Mouse (Mus musculus) forelimb bud, embryonic 11.5 days (tissue): ENCODE data around the gene Rnf38.

ENCODE experiments used
- DNase-seq: peaks from one replicate; pipeline ENCODE4 v3.0.0-alpha.2; 2012; ENCODE audit warnings: low read depth, low spot score

Gene Rnf38

DNA sequence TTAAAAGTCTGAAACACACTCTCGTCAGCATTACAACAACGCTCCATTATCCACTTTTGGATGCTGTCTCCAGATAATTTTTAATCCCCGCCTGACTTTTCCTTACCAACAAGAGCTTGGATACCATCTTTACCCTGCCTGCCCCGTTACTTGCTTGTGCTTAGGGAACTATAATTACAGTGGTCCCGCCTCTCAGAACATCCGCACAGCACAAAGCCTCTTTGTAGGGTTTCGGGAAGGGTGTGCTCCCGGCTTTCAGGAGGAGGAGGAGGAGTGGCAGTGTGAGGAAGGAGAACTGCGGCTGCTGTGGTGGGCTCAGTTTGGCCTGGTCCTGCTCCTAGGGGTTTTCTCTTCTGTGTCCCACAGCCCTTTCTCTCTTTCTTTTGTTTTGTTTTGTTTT lies 9.4 kb downstream of the Rnf38 start:
- DNase-seq = no peak

DNA sequence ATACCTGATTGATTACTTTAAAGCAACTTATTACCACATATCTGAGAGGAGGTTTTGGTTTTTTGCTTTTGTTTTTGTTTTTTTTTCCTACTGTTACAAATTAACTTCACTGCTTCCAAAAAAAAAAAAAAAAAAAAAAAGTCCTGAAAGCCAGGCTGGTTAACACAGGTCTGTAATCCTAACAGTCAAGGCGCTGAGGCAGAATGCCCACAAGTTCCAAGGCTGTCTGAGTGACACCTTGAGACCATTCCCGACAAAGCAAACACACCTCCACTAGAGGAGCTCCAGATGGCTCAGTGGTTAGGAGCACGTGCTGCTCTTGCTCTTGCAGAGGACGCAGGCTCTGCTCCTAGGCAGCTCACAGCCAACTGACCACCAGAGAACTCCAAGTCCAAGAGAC lies 10.1 kb downstream of the Rnf38 start:
- no peak for DNase-seq

DNA sequence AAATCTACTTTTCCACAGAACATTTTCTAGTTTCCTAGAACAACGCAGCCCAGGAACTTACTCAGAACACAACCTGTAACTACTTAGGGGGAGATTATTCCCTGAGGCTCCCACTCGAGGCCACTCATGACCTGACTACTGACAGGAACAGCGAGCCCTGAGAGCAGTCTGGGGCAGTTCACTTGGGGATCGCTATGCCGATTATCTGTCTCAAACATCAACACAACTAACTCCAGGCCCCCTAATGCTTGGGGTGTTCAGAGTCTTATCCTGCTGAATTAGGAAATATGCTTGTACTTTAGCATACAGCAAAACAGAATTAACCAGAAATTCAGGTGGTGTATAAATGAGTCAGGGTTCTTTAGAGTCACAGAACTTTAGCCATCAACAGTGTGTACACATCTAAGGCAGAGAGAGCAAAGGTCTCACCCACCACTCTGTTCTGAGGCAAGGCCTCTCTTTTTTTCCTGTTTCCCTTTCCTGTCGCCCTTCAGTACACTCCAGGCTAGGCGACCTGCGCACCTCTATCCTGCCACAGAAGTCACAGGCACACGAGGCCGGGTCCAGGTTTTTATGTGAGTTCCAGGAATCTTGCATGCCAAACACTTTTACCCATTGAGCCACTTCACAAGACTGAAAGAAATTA lies 16.7 kb downstream of the Rnf38 start:
- DNase-seq = no peak

DNA sequence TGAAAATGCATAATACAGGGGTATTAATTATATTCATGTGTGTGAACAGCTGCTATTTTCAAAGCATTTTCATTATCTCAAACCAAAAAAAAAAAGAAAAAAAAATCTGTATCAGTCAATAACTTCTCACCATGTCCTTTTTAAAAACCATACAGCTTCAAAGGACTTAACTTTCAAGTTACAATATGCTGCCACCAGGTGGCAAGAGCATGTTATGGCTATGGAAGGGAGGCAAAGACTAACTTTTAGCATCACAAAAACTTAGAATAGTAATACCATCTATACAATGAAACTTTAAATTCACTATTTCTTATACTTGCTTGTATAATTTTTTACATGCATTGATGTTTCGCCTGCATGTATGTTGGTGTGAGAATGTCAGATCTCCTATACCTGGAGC lies 33.6 kb downstream of the Rnf38 start:
- DNase-seq = no peak

DNA sequence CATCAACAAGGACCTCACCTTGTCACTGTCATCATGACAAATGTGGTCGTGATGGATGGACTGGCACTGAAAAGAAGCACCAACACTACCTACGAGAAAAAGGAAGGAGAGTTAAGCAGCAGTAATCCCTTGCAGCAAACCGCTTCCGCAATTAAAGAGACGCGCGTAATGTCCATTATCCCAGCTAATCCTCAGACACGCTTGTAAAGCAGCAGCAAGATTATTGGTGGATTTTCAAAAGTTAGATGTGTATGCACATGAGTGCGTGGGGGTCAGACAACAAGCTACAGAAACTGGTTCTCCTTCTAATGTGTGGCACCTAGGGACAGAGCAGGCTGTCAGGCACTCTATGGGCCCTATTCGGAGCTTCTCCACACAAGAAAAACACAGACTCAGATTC lies 46.2 kb downstream of the Rnf38 start:
- DNase-seq = no peak

DNA sequence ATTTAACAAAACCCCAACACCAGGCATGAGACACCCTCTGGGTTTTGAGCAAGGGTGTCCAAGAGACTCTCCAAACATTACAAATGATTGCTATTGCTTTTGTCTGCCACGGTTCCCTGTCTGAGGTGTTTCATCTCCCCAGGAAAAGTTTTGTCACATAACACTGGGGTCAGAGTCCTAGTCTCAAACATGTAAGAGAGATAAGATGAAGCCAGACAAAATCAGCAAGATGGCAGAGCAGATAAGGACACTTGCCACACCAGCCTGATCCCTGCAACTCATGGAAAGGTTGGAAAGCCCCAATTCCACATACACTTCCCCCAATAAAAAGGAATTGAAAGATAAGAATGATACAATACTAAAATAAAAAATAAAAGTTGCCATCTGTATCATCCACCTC lies 49.7 kb downstream of the Rnf38 start:
- DNase-seq = no peak

DNA sequence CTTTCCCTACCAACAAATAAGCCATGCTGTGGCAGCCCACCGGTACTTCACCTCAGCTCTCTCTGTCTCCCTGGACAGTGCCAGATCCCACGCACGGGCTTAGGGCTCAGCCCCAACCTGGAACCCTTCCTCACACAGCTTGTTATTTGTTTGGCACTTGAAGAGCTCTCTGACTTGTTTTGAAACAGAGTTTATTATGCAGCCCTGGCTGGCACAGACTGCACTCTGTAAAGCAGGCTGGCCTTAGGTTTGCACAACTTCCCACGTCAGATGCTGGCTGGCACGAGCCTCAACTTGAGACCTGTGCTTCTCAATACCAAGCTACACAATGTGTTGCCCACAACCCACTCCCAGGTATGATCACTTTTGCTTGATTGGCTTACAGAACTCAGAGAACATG lies 53.8 kb downstream of the Rnf38 start:
- no peak for DNase-seq

DNA sequence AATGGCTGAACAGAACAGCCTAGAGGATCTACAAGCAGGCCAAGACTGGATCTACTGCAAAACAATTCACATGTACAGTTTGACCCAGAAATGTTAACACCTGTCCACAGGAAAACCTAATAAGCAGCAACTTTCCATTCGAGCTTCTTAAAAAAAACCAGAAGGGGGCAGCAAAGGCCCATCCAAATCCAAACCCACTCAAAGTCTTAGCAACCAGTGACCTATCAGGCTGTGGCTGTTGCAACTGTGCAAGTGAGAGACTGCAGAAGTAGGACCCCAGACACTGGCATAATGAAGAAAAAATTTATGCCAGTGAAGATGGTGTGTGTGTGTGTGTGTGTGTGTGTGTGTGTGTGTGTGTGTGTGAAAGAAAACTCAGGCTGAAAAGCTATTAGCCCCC lies 60.4 kb downstream of the Rnf38 start:
- peak; percentile 77 for DNase-seq

DNA sequence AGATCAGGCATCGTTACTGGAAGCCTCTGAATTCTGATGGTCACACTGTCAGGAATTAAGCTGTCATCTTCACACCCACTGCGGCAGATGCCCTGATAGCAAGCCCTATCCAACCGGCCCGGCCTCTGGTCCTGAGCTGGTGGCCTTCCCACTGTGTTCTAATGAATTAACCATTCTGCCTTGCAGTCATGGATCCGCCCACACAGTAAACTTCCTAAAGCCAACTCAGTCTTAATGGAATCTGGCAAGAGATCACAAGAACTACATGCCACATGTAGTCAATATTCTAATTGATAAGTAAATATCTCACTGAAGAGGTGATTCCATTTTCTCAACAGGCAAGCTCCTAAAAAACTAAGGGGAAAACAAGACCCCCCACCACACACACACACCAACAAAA lies 60.9 kb downstream of the Rnf38 start:
- DNase-seq = no peak

DNA sequence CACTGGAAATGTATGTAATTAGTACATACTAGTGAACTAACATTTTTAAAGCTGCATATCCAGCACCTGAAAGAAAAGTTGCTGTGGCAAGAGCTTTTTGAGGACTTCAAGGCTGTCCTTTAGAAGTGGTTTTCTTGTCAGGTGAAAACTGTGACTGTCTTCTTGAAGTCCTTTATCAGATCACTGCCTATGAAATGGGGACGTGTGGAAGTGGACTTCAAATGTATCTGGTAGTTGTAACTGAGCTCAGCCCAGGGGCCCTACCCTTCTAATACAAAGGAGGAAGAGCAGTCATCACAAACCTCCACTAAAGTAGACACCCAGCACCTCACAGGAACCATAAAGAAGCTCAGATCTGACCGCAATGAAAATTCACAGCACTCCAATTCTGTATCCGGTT lies 63.7 kb downstream of the Rnf38 start:
- DNase-seq = no peak

DNA sequence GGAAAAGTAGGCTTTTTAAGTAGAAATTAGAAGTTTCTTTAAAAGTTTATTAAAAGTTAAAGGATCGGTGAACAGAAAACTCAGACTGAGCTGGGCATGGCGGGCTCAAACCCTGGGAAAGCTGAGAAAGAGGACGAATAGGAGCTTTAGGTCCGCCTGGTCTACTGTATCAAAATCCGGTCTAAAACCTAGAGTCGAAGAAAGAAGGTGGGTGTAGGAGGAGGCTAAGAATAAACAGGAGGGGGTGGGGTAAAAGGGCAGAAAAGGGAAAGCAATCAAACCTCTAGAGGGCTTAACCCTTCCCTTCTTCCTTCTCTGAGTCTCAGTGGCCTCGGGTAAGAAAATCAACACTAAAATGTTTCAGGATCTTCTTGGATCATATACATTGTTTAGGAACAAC lies 64.8 kb downstream of the Rnf38 start:
- DNase-seq = no peak

DNA sequence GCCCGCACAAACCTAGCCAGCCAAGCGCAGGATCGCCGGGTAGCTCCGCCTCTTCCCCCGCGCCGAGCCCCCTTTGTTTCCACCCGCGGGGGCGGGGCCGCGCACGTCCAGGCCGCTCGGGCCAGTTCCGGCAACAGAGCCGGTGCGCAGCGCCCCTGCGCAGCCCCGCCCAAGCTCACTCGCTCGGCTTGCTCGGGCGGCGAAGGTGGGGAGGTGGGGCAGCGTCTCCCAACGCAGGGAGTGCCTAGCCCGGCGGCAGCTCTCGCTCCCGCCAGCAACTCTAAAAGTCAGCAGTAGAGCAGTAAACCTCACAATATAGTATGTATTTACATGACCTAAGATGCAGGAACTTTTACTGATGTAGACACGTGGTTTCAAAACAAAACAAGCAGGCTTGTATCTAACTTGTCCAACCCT lies 65.3 kb downstream of the Rnf38 start:
- peak; percentile 97 for DNase-seq

DNA sequence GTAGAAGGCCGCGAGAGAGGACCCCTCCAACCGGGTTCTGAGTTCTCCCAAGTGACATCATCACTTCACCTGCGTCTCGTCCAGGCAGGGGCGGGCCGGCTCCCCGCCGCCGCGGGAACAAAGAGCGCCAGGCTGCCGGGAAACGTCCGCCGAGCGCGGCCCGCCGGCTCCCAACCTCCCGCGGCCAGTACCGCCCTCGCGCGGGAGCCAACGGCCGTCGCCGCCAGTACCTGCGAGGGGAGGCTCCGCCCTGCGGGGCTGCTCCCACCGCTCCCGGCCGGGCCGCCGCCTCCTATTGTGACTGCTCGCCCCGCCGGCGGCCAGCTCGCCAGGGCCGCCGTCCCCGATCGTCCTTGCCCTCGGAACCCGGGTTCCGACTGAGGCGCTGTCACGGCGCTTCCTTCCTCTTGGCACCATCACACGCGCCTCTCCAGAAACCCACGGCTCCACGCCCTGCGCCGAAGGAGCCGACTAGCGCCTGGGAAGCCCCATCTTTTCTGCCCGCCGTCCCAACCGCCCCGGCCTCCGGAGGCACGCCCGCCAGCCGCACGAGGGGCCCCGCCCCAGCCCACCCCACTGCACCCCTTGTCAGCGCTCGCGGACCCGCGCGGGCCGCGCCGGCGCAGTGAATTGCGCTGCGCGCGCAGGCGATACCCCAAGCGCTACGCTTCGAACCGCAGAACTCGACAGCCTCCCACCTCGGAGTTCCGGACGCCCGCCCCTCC lies 66.0 kb downstream of the Rnf38 start:
- peak; percentile 99 for DNase-seq

DNA sequence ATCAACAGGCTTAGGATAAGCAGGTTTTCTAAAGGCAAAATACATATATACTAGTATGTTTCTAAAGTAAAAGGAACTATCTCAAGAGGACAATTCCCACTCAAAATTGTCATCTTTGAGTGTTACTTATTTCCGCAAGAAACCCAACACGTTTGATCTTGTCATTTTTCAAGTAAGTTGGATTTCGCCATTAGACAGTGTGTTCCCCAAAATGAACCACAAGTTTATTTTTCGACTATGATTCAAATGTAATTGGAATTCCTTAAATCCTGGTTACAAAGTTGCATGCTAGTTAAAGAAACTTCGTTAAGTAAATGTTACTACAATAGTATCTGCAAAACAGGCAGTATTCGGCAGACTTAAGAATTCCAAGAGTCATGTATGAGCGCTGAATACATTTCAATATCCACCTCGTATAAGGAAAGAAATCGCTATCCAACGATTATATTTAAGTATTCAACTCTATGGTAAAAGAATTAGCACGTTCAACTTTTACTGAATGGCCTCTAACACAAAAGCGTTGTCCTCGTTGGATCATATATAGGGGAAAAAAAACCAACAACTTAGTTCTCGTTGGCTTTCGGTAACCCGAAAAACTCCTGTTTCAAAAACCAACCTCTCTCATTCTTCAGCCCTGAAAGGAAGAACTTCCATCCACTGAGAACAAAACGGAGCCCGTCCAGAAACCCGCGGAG lies 66.7 kb downstream of the Rnf38 start:
- no peak for DNase-seq

DNA sequence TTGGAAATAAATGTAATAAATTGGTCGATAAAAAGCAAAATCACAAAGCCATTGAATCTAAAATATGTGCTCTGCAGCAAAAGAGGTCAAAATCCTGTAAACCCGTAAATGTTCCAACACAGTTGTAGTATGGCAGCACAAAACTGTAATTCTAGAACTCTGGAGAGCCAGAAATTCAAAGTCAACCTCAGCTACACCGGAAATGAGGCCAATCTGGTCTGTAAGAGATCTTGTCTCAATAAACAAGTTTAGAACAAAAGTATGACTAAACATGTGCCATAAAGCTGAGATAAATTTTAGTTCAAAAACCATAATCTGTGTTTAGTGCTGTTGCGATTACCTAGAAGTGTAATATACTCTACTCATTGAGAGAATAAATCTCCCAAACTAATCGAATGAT lies 69.0 kb downstream of the Rnf38 start:
- DNase-seq = no peak

DNA sequence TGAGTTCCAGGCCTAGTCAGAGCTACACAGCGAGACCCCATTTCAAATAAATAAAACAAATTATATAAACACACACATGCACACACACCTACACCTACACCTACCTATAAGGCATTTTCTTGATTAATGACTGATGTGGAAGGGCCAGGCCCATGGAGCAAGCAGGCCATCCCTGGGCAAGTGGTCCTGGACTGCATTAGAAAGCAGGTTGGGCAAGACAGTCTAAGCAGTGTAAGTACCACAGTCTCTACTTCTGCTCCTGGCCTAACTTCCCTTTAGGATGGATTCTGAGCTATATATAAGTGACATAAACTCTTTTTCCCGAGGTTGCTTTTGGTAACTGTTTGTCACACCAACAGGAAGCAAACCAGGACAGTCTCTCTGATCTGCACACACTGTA lies 70.6 kb downstream of the Rnf38 start:
- DNase-seq = no peak

DNA sequence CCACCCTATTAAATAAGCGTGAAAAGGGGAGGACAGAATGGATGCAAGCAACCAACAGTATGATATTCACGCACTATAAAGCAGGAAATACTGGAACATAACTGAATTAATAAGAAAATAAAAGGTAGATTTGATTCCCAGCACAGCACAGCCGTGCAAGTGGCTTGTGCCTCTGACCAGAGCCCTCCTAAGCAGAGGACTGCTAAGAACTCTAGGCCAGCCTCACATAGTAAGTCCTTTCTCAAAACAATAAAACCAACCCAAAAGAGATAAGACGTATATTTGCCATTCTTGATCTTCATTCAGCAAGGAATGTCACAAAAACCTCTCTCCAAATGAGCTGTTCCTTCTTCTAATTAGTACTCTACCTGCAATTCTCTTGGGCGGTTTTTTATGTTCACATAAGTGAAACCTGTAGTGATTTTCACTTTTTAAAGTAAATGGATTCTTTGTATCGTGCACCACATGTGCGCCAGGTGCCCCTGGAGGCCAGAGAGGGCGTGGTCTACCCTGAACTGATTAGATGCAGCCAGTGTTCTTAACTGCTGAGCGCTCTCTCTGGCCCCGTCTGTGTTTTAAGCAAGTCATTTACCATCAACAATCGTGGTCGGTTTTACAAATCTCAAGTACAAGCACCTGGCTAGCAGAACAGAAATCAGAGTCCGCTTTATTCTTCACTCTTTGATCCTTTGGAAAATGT lies 72.4 kb downstream of the Rnf38 start:
- peak; percentile 39 for DNase-seq

DNA sequence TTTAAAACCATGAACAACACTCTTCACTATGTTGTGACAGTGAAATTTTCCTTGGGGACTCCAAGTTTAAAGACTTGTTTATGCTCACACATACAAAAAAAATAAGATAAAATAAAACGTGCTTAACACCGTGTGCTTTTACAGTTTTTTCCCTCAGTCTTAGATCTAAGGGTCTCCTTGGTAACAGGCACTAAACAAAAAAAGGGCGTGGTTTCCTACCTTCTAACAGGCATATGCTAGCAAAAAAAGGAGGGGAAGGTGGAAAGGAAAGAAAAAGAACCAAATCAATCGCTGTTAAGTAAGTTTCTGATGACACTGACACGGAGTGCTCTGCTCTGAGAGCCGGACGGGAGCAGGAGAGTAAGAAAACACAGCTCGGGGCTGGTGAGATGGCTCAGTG lies 73.8 kb downstream of the Rnf38 start:
- no peak for DNase-seq

DNA sequence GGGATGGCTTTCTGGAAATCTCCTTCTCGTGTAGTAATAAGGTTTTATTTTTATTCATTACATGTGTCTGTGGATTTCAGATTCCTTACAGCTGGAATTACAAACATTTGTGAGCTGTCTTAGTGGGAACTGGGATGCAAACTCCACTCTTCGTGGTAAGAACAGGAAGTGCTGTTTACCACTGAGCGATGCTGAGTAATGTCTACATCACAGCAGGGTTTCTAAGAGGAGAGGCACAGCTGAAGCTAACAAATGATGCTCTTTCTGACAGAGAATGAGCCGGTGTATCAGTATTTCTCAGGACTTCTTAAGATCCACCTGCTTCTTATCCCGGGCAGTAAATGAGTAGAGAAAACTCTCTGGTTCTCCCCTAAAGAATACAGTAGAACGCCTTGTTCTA lies 77.1 kb downstream of the Rnf38 start:
- DNase-seq = no peak

DNA sequence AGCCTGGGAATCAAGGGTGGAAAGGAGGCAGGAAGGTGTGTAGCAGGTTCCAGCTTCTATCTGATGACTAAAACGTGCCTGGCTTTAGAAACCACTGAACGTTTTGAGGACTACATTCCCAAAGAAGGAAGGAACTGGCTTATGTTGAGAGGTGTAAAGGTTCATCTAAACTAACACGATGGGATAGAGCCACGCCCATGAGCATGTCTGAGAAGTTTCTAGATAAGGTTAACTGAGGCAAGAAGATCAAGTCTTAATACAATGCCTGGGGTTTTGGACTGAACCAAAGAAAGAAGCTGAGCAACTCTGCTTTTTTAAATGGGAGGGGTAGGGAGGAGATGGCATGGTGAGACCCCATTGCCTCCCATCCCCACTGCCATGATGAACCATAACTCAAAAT lies 78.7 kb downstream of the Rnf38 start:
- no peak for DNase-seq

DNA sequence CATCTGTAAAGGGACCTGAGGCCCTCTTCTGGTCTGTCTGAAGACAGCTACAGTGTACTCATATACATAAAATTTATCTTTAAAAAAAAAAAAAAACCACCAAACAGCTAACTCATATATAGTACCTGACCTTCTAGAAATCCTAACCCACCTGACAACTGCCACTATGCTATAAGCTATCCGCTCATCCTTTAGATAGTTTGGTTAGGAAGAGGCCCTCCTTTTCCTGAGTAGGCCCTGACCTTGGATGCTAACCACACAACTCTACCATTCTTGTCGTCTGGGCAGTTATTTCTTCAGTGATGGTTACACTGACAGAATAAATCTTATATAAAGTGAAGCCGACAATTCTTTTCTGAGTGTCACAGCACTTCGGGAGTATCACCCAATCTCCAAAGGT lies 80.7 kb downstream of the Rnf38 start:
- DNase-seq = no peak

DNA sequence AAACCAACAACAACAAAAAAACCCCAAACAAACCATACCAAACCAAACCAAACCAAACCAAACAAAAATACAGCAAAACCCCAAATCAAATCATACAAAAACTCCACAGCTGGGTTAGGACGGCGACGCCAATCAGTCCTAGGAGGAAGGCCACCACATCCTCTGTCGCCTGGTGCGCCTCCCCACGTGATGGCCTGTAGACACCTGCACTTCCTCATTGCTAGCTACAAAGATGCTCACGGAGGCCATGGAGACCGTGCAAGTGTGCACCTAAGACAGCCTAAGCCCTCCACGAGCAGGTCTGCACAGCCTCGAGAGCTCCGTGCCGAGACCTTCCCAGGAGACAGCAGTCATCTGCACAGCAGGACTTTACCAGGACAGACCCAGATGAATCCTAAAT lies 106.8 kb downstream of the Rnf38 start:
- DNase-seq = no peak
